Mouse (Mus musculus): Measurements from ENCODE around the gene Rfc5. TPM values are rescaled to one million over a fixed set of nuclear protein-coding genes. Genes with fewer than 3 reads are reported as not detected.
"Not testable (repeated sequence)": the region's sequence is repeated elsewhere in the genome, so short reads cannot be mapped to it uniquely, and the experiment has no call there.

Gene Rfc5
- polyA plus RNA-seq, 1 experiment, result 5.2 TPM

GRCm38 (mm10) chr5:117381785-117382184, 7.1 kb downstream of the Rfc5 start:
- Histone ChIP-seq H3K4me1 (ENCODE audit: control insufficient read depth) (peaks cover under 1% of the 10 kb centered on the region; the same call in 1 of the 2 replicates), H3K4me3 (replicated peaks) (no peak overlapping the region), H3K27me3 (ENCODE audit: control insufficient read depth) (no peaks in the 10 kb centered on the region), H3K9me3 (ENCODE audit: control insufficient read depth, low read length) (no peaks in the 10 kb centered on the region), H3K36me3 (ENCODE audit: control insufficient read depth) (peaks cover 97% of the 10 kb centered on the region)
- TF ChIP-seq TAL1 (IDR thresholded peaks at IDR 0.05; ENCODE audit: low read length), result no peak

- Histone ChIP-seq H3K4me1 (ENCODE audit: control insufficient read depth) (no peaks in the 10 kb centered on the region), H3K27me3 (ENCODE audit: control insufficient read depth) (no peaks in the 10 kb centered on the region), H3K4me3 (replicated peaks) (no peak overlapping the region), H3K36me3 (ENCODE audit: control insufficient read depth) (peaks cover 93% of the 10 kb centered on the region), H3K9me3 (ENCODE audit: control insufficient read depth, low read length) (no peaks in the 10 kb centered on the region)
- TF ChIP-seq GATA1 (IDR thresholded peaks at IDR 0.05; ENCODE audit: low read length), result no peak
- no peak for TF ChIP-seq TAL1 (IDR thresholded peaks at IDR 0.05; ENCODE audit: low read length)
These were observed 8.6 kb downstream of the Rfc5 start for GRCm38 (mm10) chr5:117380199-117380598.

- H3K27me3 ChIP-seq (ENCODE audit: control insufficient read depth); H3K4me1 ChIP-seq (ENCODE audit: control insufficient read depth); H3K9me3 ChIP-seq (ENCODE audit: control insufficient read depth, low read length); H3K4me3 ChIP-seq (replicated peaks): not testable (repeated sequence)
- peaks cover 84% of the 10 kb centered on the region for H3K36me3 ChIP-seq (ENCODE audit: control insufficient read depth)
These were observed 11.1 kb downstream of the Rfc5 start for GRCm38 (mm10) chr5:117377731-117378130.

- H3K27me3 ChIP-seq (ENCODE audit: control insufficient read depth), result no peaks in the 10 kb centered on the region
- H3K4me1 ChIP-seq (ENCODE audit: control insufficient read depth), result no peaks in the 10 kb centered on the region; the same call in 1 of the 2 replicates
- no peaks in the 10 kb centered on the region for H3K9me3 ChIP-seq (ENCODE audit: control insufficient read depth, low read length)
- peaks cover 83% of the 10 kb centered on the region for H3K36me3 ChIP-seq (ENCODE audit: control insufficient read depth)
- TF ChIP-seq GATA1 (IDR thresholded peaks at IDR 0.05; ENCODE audit: low read length), result no peak
- TF ChIP-seq TAL1 (IDR thresholded peaks at IDR 0.05; ENCODE audit: low read length), result no peak
- H3K4me3 ChIP-seq (replicated peaks), result no peak overlapping the region
These were observed 12.5 kb downstream of the Rfc5 start for GRCm38 (mm10) chr5:117376331-117376761.

- TF ChIP-seq GATA1 (IDR thresholded peaks at IDR 0.05; ENCODE audit: low read length), result no peak
- TF ChIP-seq TAL1 (IDR thresholded peaks at IDR 0.05; ENCODE audit: low read length), result no peak
- H3K4me3 ChIP-seq (replicated peaks), result no peak overlapping the region
These were observed 14.3 kb downstream of the Rfc5 start for GRCm38 (mm10) chr5:117374372-117375049.

GRCm38 (mm10) chr5:117373418-117373817, 15.4 kb downstream of the Rfc5 start:
- H3K9me3 ChIP-seq (ENCODE audit: control insufficient read depth, low read length), result no peaks in the 10 kb centered on the region
- no peak for TF ChIP-seq GATA1 (IDR thresholded peaks at IDR 0.05; ENCODE audit: low read length)
- no peak for TF ChIP-seq TAL1 (IDR thresholded peaks at IDR 0.05; ENCODE audit: low read length)
- H3K4me3 ChIP-seq (replicated peaks), result no peak overlapping the region
- H3K36me3 ChIP-seq (ENCODE audit: control insufficient read depth), result peaks cover 79% of the 10 kb centered on the region
- no peaks in the 10 kb centered on the region for H3K27me3 ChIP-seq (ENCODE audit: control insufficient read depth)
- no peaks in the 10 kb centered on the region; the same call in 1 of the 2 replicates for H3K4me1 ChIP-seq (ENCODE audit: control insufficient read depth)

More at GRCm38 (mm10) chr5:117374372-117375049, 14.3 kb downstream of the Rfc5 start:
- Histone ChIP-seq H3K4me1 (ENCODE audit: control insufficient read depth) (no peaks in the 10 kb centered on the region; the same call in 1 of the 2 replicates), H3K9me3 (ENCODE audit: control insufficient read depth, low read length) (no peaks in the 10 kb centered on the region), H3K27me3 (ENCODE audit: control insufficient read depth) (no peaks in the 10 kb centered on the region), H3K36me3 (ENCODE audit: control insufficient read depth) (peaks cover 81% of the 10 kb centered on the region)

- Histone ChIP-seq H3K4me3 (replicated peaks) (no peak overlapping the region), H3K9me3 (ENCODE audit: control insufficient read depth, low read length) (no peaks in the 10 kb centered on the region), H3K36me3 (ENCODE audit: control insufficient read depth) (peaks cover 60% of the 10 kb centered on the region), H3K4me1 (ENCODE audit: control insufficient read depth) (no peaks in the 10 kb centered on the region; the same call in 1 of the 2 replicates), H3K27me3 (ENCODE audit: control insufficient read depth) (no peaks in the 10 kb centered on the region)
- TF ChIP-seq TAL1 (IDR thresholded peaks at IDR 0.05; ENCODE audit: low read length) (no peak), GATA1 (IDR thresholded peaks at IDR 0.05; ENCODE audit: low read length) (no peak)
These were observed 18.3 kb downstream of the Rfc5 start for GRCm38 (mm10) chr5:117370592-117370991.

- Histone ChIP-seq H3K9me3 (ENCODE audit: control insufficient read depth, low read length) (no peaks in the 10 kb centered on the region), H3K4me3 (replicated peaks) (no peak overlapping the region), H3K27me3 (ENCODE audit: control insufficient read depth) (no peaks in the 10 kb centered on the region), H3K4me1 (ENCODE audit: control insufficient read depth) (no peaks in the 10 kb centered on the region), H3K36me3 (ENCODE audit: control insufficient read depth) (peaks cover 54% of the 10 kb centered on the region)
- no peak for TF ChIP-seq GATA1 (IDR thresholded peaks at IDR 0.05; ENCODE audit: low read length)
These were observed 21.6 kb downstream of the Rfc5 start for GRCm38 (mm10) chr5:117367206-117367605.

- TF ChIP-seq GATA1 (IDR thresholded peaks at IDR 0.05; ENCODE audit: low read length) (no peak), TAL1 (IDR thresholded peaks at IDR 0.05; ENCODE audit: low read length) (no peak)
- no peaks in the 10 kb centered on the region for H3K27me3 ChIP-seq (ENCODE audit: control insufficient read depth)
- H3K4me3 ChIP-seq (replicated peaks), result no peak overlapping the region
- peaks cover 2% of the 10 kb centered on the region for H3K4me1 ChIP-seq (ENCODE audit: control insufficient read depth)
- H3K9me3 ChIP-seq (ENCODE audit: control insufficient read depth, low read length), result no peaks in the 10 kb centered on the region
- H3K36me3 ChIP-seq (ENCODE audit: control insufficient read depth), result peaks cover 42% of the 10 kb centered on the region
These were observed 22.8 kb downstream of the Rfc5 start for GRCm38 (mm10) chr5:117365904-117366561.

Measured in erythroblast, embryonic 14.5 days (primary cell).